Mouse (Mus musculus): Measurements from ENCODE around the gene Psmb1. TPM values are rescaled to one million over a fixed set of nuclear protein-coding genes. Genes with fewer than 3 reads are reported as not detected.
"Not testable (repeated sequence)": the region's sequence is repeated elsewhere in the genome, so short reads cannot be mapped to it uniquely, and the experiment has no call there.

The Psmb1 gene
- polyA plus RNA-seq, 1 experiment = 179 TPM

DNA sequence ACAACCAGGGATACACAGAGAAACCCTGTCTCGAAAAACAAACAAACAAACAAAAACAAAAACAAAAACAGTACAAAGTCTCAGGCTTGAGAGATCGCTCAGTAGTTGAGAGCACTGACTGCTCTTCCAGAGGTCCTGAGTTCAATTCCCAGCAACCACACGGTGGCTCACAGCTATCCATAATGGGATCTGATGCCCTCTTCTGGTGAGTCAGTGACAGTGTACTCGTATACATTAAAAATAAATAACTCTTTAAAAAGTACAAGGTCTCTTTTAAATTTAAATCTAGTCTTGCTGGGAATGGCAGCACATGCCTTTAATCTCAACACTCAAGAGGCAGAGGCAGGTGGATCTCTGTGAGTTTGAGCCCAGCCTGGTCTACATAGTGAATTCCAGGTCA lies 26.9 kb downstream of the Psmb1 start:
- TF ChIP-seq CTCF (IDR thresholded peaks at IDR 0.05; ENCODE audit: borderline replicate concordance, insufficient read depth, low read length) (no peak), POLR2A (IDR thresholded peaks at IDR 0.05; ENCODE audit: low read depth, low read length) (no peak)
- no peak overlapping the region for H3K4me3 ChIP-seq (ENCODE audit: insufficient read depth, low read length)
- H3K4me1 ChIP-seq (ENCODE audit: control insufficient read depth, insufficient read depth, low read length) = no peaks in the 10 kb centered on the region
- H3K27ac ChIP-seq (ENCODE audit: insufficient read depth, low read length) = no peak overlapping the region

DNA sequence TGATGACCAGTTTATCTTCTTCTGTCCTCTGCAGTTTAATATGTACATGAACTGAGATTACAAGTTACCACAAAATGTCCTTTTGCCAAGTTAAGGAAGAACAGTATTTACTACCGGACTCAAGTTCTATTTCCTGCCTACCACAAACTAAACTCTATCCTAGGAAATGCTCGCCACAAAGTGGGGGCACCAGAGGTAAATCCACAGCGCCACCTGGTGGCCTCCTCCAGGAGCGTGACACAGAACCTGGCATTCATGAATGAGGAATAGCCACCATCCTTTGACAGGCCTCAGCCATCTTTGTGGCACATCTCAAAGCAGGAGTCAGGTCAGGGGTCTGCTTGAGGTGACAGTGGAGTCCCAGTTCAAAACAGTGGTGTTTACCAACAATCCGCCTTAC lies 31.9 kb downstream of the Psmb1 start:
- no peaks in the 10 kb centered on the region for H3K4me1 ChIP-seq (ENCODE audit: control insufficient read depth, insufficient read depth, low read length)
- TF ChIP-seq CTCF (IDR thresholded peaks at IDR 0.05; ENCODE audit: borderline replicate concordance, insufficient read depth, low read length) (peak; percentile 76), POLR2A (IDR thresholded peaks at IDR 0.05; ENCODE audit: low read depth, low read length) (no peak)
- H3K27ac ChIP-seq (ENCODE audit: insufficient read depth, low read length) = no peak overlapping the region
- H3K4me3 ChIP-seq (ENCODE audit: insufficient read depth, low read length) = no peak overlapping the region

DNA sequence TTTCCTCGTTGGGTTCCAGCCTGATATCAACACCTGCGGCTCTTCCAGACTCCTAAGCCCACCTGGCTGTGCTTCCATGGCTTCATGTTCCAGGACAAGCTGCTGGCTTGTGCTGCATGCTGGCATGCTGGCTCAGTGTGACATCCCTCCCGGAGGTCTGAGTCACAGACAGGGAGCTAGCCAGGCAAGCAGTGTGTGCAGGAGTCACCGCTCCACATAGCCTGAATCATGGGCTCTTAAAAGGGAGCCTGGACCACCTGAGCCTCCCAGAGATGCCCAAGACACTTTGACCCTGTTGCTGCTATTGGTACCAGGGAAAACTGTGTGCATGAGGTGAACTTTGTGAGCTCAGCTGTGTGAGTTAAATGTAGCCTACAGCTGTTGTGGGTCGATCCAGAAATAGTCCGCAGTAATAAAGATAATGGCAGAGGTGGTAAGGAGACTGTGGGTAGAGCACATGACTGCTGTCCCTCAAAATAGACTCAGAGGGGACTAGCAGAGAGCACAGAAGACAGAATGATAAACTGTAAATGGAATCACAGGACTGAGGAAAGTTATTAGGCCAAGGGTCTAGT lies 37.5 kb downstream of the Psmb1 start:
- no peak overlapping the region for H3K4me3 ChIP-seq (ENCODE audit: insufficient read depth, low read length)
- TF ChIP-seq CTCF (IDR thresholded peaks at IDR 0.05; ENCODE audit: borderline replicate concordance, insufficient read depth, low read length) (no peak), POLR2A (IDR thresholded peaks at IDR 0.05; ENCODE audit: low read depth, low read length) (no peak)
- H3K4me1 ChIP-seq (ENCODE audit: control insufficient read depth, insufficient read depth, low read length) = no peaks in the 10 kb centered on the region
- no peak overlapping the region for H3K27ac ChIP-seq (ENCODE audit: insufficient read depth, low read length)

DNA sequence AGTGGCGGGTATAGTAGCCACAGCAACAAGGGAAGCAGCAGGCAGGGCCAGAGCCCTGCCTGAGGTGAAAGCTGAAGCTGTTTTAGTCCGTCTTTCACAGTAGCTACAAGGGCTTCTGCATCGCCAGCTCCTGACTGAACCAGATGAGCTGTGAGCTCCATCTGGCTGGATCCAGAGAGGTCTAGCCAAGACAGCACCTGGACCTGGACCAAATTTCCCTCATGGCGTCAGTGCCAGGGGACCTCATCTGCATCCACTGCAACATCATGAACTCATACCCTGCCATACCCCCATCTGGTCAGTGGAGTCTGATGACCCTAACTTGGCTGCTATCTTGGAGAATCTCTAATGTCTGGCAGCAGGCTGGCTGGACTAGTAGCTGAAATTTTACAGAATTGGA lies 39.8 kb downstream of the Psmb1 start:
- H3K27ac ChIP-seq (ENCODE audit: insufficient read depth, low read length) = no peak overlapping the region

DNA sequence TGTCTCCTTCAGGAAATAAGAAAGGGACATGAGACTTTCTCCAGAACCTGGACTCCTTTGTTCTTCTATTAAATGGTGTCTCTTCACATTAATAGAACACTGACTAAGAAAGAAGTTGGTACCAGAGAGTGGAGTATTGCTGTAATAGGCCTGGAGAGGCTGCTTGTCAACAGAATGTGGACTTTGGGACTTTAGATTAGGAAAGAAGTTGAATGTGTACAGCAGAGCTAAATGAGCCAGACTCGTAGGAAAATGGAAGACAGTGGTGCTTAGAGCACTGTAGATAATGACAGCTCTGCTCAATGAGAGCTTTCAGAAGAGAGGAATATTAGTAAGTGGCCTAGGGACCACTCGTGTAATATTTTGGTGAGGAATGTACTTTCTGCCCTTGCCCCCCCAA lies 43.0 kb downstream of the Psmb1 start:
- TF ChIP-seq POLR2A (IDR thresholded peaks at IDR 0.05; ENCODE audit: low read depth, low read length) (no peak), CTCF (IDR thresholded peaks at IDR 0.05; ENCODE audit: borderline replicate concordance, insufficient read depth, low read length) (no peak)
- Histone ChIP-seq H3K27ac (ENCODE audit: insufficient read depth, low read length) (no peak overlapping the region), H3K4me1 (ENCODE audit: control insufficient read depth, insufficient read depth, low read length) (no peaks in the 10 kb centered on the region), H3K4me3 (ENCODE audit: insufficient read depth, low read length) (no peak overlapping the region)

More for the DNA sequence above, 39.8 kb downstream of the Psmb1 start:
- TF ChIP-seq POLR2A (IDR thresholded peaks at IDR 0.05; ENCODE audit: low read depth, low read length) = no peak
- TF ChIP-seq CTCF (IDR thresholded peaks at IDR 0.05; ENCODE audit: borderline replicate concordance, insufficient read depth, low read length) = no peak
- H3K4me3 ChIP-seq (ENCODE audit: insufficient read depth, low read length) = no peak overlapping the region
- no peaks in the 10 kb centered on the region for H3K4me1 ChIP-seq (ENCODE audit: control insufficient read depth, insufficient read depth, low read length)

DNA sequence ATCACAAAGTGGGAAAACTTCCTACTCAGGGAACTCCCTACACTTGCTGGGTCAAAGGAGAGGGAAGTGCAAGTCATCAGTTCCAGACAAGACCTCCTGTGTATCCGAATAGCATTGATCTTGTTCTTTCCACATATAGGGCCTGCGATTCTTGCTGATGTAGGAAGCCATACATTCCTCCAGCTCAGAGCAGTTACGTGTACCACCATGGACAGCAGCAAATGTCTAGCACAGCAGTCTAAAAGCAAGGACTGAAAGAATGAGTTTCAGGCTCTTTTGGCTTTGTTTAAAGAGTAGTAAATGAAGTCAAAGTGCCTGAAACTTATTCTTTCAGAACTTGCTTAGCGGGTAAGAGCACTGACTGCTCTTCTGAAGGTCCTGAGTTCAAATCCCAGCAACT lies 44.3 kb downstream of the Psmb1 start:
- Histone ChIP-seq H3K4me1 (ENCODE audit: control insufficient read depth, insufficient read depth, low read length) (no peaks in the 10 kb centered on the region), H3K4me3 (ENCODE audit: insufficient read depth, low read length) (no peak overlapping the region), H3K27ac (ENCODE audit: insufficient read depth, low read length) (no peak overlapping the region)
- TF ChIP-seq POLR2A (IDR thresholded peaks at IDR 0.05; ENCODE audit: low read depth, low read length) (no peak), CTCF (IDR thresholded peaks at IDR 0.05; ENCODE audit: borderline replicate concordance, insufficient read depth, low read length) (no peak)

DNA sequence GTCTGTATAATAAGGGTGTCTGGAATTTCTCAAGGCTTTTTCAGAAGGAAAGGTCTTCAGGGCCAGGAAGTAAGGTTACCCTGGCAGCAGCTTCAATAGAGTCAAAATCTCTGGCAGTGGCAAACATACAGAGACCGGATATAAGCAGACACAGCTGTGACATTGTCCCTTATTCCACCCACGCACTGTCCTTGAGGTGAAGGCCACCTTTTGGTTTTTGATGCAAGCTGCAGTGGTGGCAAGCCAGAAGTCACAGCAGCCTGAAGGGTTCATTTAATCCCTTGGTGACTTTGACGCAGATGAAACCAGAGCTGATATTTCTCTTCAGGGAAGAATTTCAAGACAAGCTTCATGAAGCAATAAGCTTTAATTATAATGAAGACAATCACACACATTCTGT lies 49.9 kb downstream of the Psmb1 start:
- TF ChIP-seq POLR2A (IDR thresholded peaks at IDR 0.05; ENCODE audit: low read depth, low read length) (no peak), CTCF (IDR thresholded peaks at IDR 0.05; ENCODE audit: borderline replicate concordance, insufficient read depth, low read length) (no peak)
- Histone ChIP-seq H3K4me1 (ENCODE audit: control insufficient read depth, insufficient read depth, low read length) (no peaks in the 10 kb centered on the region), H3K4me3 (ENCODE audit: insufficient read depth, low read length) (no peak overlapping the region), H3K27ac (ENCODE audit: insufficient read depth, low read length) (no peak overlapping the region)

DNA sequence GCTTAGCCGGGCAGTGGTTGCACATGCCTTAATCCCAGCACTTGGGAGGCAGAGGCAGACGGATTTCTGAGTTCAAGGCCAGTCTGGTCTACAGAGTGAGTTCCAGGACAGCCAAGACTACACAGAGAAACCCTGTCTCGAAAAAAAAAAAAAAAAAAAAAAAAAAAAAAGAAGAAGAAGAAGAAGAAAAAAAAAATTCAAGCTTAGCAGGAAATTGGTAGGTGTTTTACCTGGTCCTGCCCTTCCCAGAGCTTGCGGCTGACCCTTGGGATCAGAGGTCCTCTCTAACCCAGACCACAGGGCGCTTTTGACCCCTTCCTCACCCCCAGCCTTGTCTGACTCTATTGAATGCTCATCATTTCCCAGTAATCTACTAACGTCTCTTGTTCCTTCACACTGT lies 50.4 kb downstream of the Psmb1 start:
- not testable (repeated sequence) for H3K4me1 ChIP-seq (ENCODE audit: control insufficient read depth, insufficient read depth, low read length); H3K27ac ChIP-seq (ENCODE audit: insufficient read depth, low read length); H3K4me3 ChIP-seq (ENCODE audit: insufficient read depth, low read length)

DNA sequence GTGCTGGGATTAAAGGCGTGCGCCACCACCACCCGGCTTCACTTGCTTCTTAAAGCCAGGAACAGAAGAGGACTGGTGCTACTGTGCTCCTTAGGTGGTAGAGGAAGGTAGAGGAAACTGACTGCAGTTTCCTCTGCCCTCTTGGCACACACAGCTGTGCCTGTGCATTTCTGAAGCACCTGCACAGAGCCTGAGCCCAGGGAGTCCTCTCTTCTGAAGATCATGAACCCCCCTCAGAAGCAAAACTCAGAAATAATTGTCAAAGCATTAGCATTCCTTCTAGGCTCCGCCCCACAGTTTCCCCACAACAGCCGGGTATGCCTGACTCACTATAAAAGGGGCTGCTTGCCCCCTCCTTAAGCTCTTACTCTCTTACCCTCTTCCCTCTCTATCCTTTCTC lies 51.7 kb downstream of the Psmb1 start:
- H3K4me3 ChIP-seq (ENCODE audit: insufficient read depth, low read length) = no peak overlapping the region
- no peak overlapping the region for H3K27ac ChIP-seq (ENCODE audit: insufficient read depth, low read length)
- no peaks in the 10 kb centered on the region for H3K4me1 ChIP-seq (ENCODE audit: control insufficient read depth, insufficient read depth, low read length)
- TF ChIP-seq CTCF (IDR thresholded peaks at IDR 0.05; ENCODE audit: borderline replicate concordance, insufficient read depth, low read length) (no peak), POLR2A (IDR thresholded peaks at IDR 0.05; ENCODE audit: low read depth, low read length) (no peak)

DNA sequence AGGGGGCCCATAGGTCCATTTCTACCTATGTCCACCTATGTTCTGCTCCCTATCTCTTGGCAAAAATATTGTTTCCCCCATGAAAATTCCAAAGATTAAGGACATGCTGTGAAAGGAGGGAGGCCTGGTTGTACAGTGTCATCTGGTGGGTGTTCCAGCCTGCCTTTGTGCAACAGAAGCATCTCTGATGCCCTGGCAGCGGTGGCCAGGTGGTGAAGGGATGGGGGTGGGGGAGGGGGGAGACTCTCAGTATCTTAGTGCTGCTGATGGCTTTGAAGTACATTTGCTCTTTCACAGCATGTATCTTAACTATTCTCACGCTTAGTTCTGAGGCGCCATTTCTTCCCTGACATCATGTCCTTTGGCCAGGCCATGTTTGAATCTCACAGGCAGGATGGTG lies 54.1 kb downstream of the Psmb1 start:
- Histone ChIP-seq H3K4me1 (ENCODE audit: control insufficient read depth, insufficient read depth, low read length) (peaks cover 2% of the 10 kb centered on the region), H3K4me3 (ENCODE audit: insufficient read depth, low read length) (no peak overlapping the region), H3K27ac (ENCODE audit: insufficient read depth, low read length) (no peak overlapping the region)
- TF ChIP-seq POLR2A (IDR thresholded peaks at IDR 0.05; ENCODE audit: low read depth, low read length) (no peak), CTCF (IDR thresholded peaks at IDR 0.05; ENCODE audit: borderline replicate concordance, insufficient read depth, low read length) (no peak)

Data from embryonic fibroblast, embryonic 13.5 days (primary cell).